In genomic region chr7:81213347-81214152, GRCm38 (mm10) we compare ENCODE assay signal across 7 mouse cellular contexts. TPM values are rescaled to one million over a fixed set of nuclear protein-coding genes. Genes with fewer than 3 reads are reported as not detected.
DNase-seq lines count a peak whose midpoint lies in the region; ATAC-seq and TF ChIP-seq lines count a peak whose summit lies in the region.

TSS of gene Pde8a (plus strand) at chr7:81213596.

- H3K79me3 ChIP-seq in C2C12 (ENCODE audit: low read depth): no peaks in the 10 kb centered on the region

- ATAC-seq in liver, embryonic 13.5 days (ENCODE audit: low read depth): 0 out of 2 replicates have a peak, but pooled peaks have one; percentile 1
- peak; percentile 15; the same call in 1 of the 2 replicates for ATAC-seq in neural tube, embryonic 12.5 days (ENCODE audit: low FRiP score, low read depth)

- H3K36me3 ChIP-seq in C2C12 (ENCODE audit: control insufficient read depth, insufficient read depth): no peaks in the 10 kb centered on the region
- H3K36me3 ChIP-seq in hindbrain, embryonic 10.5 days: no peaks in the 10 kb centered on the region
- no peaks in the 10 kb centered on the region for H3K36me3 ChIP-seq in liver, embryonic 13.5 days
- no peaks in the 10 kb centered on the region for H3K36me3 ChIP-seq in neural tube, embryonic 12.5 days

- peak; percentile 33; the same call in 1 of the 2 replicates for TF ChIP-seq POLR2A in embryonic fibroblast, embryonic 13.5 days (IDR thresholded peaks at IDR 0.05; ENCODE audit: low read depth, low read length)

- peak within 1 kb of the TSS; percentile 47 for H3K9ac ChIP-seq in liver, embryonic 13.5 days
- H3K9ac ChIP-seq in neural tube, embryonic 12.5 days: peak within 1 kb of the TSS; percentile 33

- H3K27me3 ChIP-seq in C2C12 (ENCODE audit: control insufficient read depth, insufficient read depth, insufficient read length): peaks cover 10% of the 10 kb centered on the region
- peaks cover 89% of the 10 kb centered on the region for H3K27me3 ChIP-seq in hindbrain, embryonic 10.5 days (ENCODE audit: insufficient read depth, poor library complexity, severe bottlenecking)
- H3K27me3 ChIP-seq in liver, embryonic 13.5 days: peaks cover 78% of the 10 kb centered on the region
- peaks cover 65% of the 10 kb centered on the region for H3K27me3 ChIP-seq in neural tube, embryonic 12.5 days (replicated peaks)

- WGBS in hindbrain, embryonic 10.5 days: 2% methylated on average over 127 of the region's 128 CpGs
- WGBS in liver, embryonic 13.5 days (ENCODE audit: insufficient replicate concordance): 2% methylated on average over 119 of the region's 128 CpGs
- WGBS in neural tube, embryonic 12.5 days: 1% methylated on average over 126 of the region's 128 CpGs

- no peaks in the 10 kb centered on the region for H3K4me1 ChIP-seq in embryonic fibroblast, embryonic 13.5 days (ENCODE audit: control insufficient read depth, insufficient read depth, low read length)
- H3K4me1 ChIP-seq in hindbrain, embryonic 10.5 days (replicated peaks): peaks cover 39% of the 10 kb centered on the region
- H3K4me1 ChIP-seq in liver, embryonic 13.5 days (replicated peaks): peaks cover 23% of the 10 kb centered on the region
- peaks cover 7% of the 10 kb centered on the region for H3K4me1 ChIP-seq in neural tube, embryonic 12.5 days

- peak; percentile 47 for DNase-seq in CD4-positive, CD25-positive, alpha-beta regulatory T cell, adult 2 months (ENCODE audit: low read depth, low spot score)
- DNase-seq in hindbrain, embryonic 10.5 days (ENCODE audit: low spot score): no peak
- DNase-seq in liver, embryonic 13.5 days: no peak
- DNase-seq in embryo, embryonic 9.5 days (ENCODE audit: extremely low spot score): no peak

- H3ac ChIP-seq in C2C12 (ENCODE audit: control insufficient read depth, insufficient read length, low read depth): peak within 1 kb of the TSS; percentile 31

- no peaks in the 10 kb centered on the region for H3K79me2 ChIP-seq in C2C12 (ENCODE audit: control insufficient read depth, insufficient read depth)

- TF ChIP-seq CTCF in C2C12 (IDR thresholded peaks at IDR 0.05; ENCODE audit: control insufficient read depth, insufficient read depth, insufficient read length): no peak
- TF ChIP-seq CTCF in embryonic fibroblast, embryonic 13.5 days (IDR thresholded peaks at IDR 0.05; ENCODE audit: borderline replicate concordance, insufficient read depth, low read length): no peak

- H3K27ac ChIP-seq in embryonic fibroblast, embryonic 13.5 days (ENCODE audit: insufficient read depth, low read length): no peak within 1 kb of the TSS
- peak within 1 kb of the TSS; percentile 79 for H3K27ac ChIP-seq in hindbrain, embryonic 10.5 days
- H3K27ac ChIP-seq in liver, embryonic 13.5 days: peak within 1 kb of the TSS; percentile 59
- no peak within 1 kb of the TSS for H3K27ac ChIP-seq in neural tube, embryonic 12.5 days

- peak within 1 kb of the TSS; percentile 69 for H3K4me2 ChIP-seq in liver, embryonic 13.5 days
- peak within 1 kb of the TSS; percentile 69 for H3K4me2 ChIP-seq in neural tube, embryonic 12.5 days (replicated peaks)

- H3K4me3 ChIP-seq in C2C12 (ENCODE audit: insufficient read depth, poor library complexity, severe bottlenecking): peak within 1 kb of the TSS; percentile 21
- H3K4me3 ChIP-seq in embryonic fibroblast, embryonic 13.5 days (ENCODE audit: insufficient read depth, low read length): peak within 1 kb of the TSS; percentile 54
- peak within 1 kb of the TSS; percentile 46 for H3K4me3 ChIP-seq in hindbrain, embryonic 10.5 days
- peak within 1 kb of the TSS; percentile 58 for H3K4me3 ChIP-seq in liver, embryonic 13.5 days (replicated peaks)
- H3K4me3 ChIP-seq in neural tube, embryonic 12.5 days: peak within 1 kb of the TSS; percentile 41

- H3K9me3 ChIP-seq in hindbrain, embryonic 10.5 days: no peaks in the 10 kb centered on the region
- H3K9me3 ChIP-seq in liver, embryonic 13.5 days (replicated peaks): no peaks in the 10 kb centered on the region
- H3K9me3 ChIP-seq in neural tube, embryonic 12.5 days: no peaks in the 10 kb centered on the region

TF ChIP-seq in C2C12, 6 proteins besides CTCF, POLR2A, EP300 and RAD21:
- no peak for TF ChIP-seq FOSL1 (IDR thresholded peaks at IDR 0.05; ENCODE audit: insufficient read depth, low read length, poor library complexity, severe bottlenecking)
- no peak for TF ChIP-seq MYOG (IDR thresholded peaks at IDR 0.05; ENCODE audit: control insufficient read depth, extremely low read depth, insufficient read length)
- no peak for TF ChIP-seq MYOD1 (IDR thresholded peaks at IDR 0.05; ENCODE audit: control insufficient read depth, insufficient read length, low read depth)
- TF ChIP-seq MAX (IDR thresholded peaks at IDR 0.05): no peak
- TF ChIP-seq CEBPB (IDR thresholded peaks at IDR 0.05; ENCODE audit: low read depth): no peak
- TF ChIP-seq USF1 (IDR thresholded peaks at IDR 0.05; ENCODE audit: low read depth): no peak
TF ChIP-seq in C2C12: peak in this region for 0.

RNA-seq across cellular contexts. Expression of gene Pde8a, which starts in this region (rescaled TPM):
- 2.1 TPM for polyA plus RNA-seq in C2C12 (2012; fragmentation: generic; extraction: Trizol)
- polyA plus RNA-seq in embryonic fibroblast, embryonic 13.5 days (2011; ENCODE audit: insufficient read length, low read depth, missing spikeins): 20.8 and 30.6 TPM in 2 replicates
- polyA plus RNA-seq in hindbrain, embryonic 10.5 days (2016; fragmentation: Nextera tagmentation; extraction: Ambion mirVana): 2.4 and 2.5 TPM in 2 replicates
- 1.2 and 1.4 TPM in 2 replicates for polyA plus RNA-seq in liver, embryonic 13.5 days (2015; fragmentation: Nextera tagmentation; extraction: Ambion mirVana)
- 3.7 TPM in 2 replicates for polyA plus RNA-seq in neural tube, embryonic 12.5 days (2016; fragmentation: Nextera tagmentation; extraction: Ambion mirVana)

Comparison
In these comparisons a context has a peak if more than half of its experiments do, and no peak if none do; other contexts are left out.
1. H3K27ac ChIP-seq: peak in hindbrain, embryonic 10.5 days (single experiment) and liver, embryonic 13.5 days (single experiment); none in embryonic fibroblast, embryonic 13.5 days (single experiment) and neural tube, embryonic 12.5 days (single experiment).
2. Peak in every context shown above with its lines, with median percentiles within 50 percentile points of each other: H3K4me3 ChIP-seq.